Mouse (Mus musculus): ENCODE data around the gene Npffr2. TPM values are rescaled to one million over a fixed set of nuclear protein-coding genes. Genes with fewer than 3 reads are reported as not detected.

Npffr2 gene
- polyA plus RNA-seq, 1 experiment from 2014 or later: not detected

- ATAC-seq (ENCODE audit: low FRiP score, low TSS enrichment): no peak
- H3K9me3 ChIP-seq (ENCODE audit: low read length): no peaks in the 10 kb centered on the region
- no peaks in the 10 kb centered on the region for H3K4me1 ChIP-seq (ENCODE audit: insufficient read depth, low read length)
- no peak overlapping the region for H3K27ac ChIP-seq (ENCODE audit: low read length)
- no peak overlapping the region for H3K4me2 ChIP-seq (replicated peaks; ENCODE audit: low read depth, low read length)
- 67% methylated on average over 1 of the region's 1 CpGs for WGBS
- H3K9ac ChIP-seq (replicated peaks; ENCODE audit: low read length): no peak overlapping the region
- H3K27me3 ChIP-seq (ENCODE audit: insufficient read depth, low read length): no peaks in the 10 kb centered on the region
- no peaks in the 10 kb centered on the region for H3K36me3 ChIP-seq (ENCODE audit: insufficient read depth, low read length)
- H3K4me3 ChIP-seq (ENCODE audit: low read length): no peak overlapping the region
Measured at GRCm38 (mm10) chr5:89631599-89631998, 104.4 kb downstream of the Npffr2 start.

Other genes starting within 250 kb of the Npffr2 start
- 5.1 and 6.1 TPM in 2 replicates for gene Gc, start 69.5 kb upstream of the Npffr2 start, polyA plus RNA-seq (2015; fragmentation: Nextera tagmentation; extraction: Ambion mirVana)